Mouse (Mus musculus) lung, postnatal 0 days (tissue): Measurements from ENCODE around the gene Nmur1.

Source experiments
- CTCF ChIP-seq: IDR thresholded peaks from 2 replicates; pipeline ENCODE4 v1.5.1; 2016; ENCODE audit warnings: antibody characterized with exemption, mild to moderate bottlenecking
- EP300 ChIP-seq: IDR thresholded peaks from 2 replicates; pipeline ENCODE4 v1.6.1; 2016; ENCODE audit warnings: antibody characterized with exemption, mild to moderate bottlenecking, control low read depth

- TF ChIP-seq CTCF (no peak), EP300 (no peak)
Measured at GRCm38 (mm10) chr1:86345956-86346355, 80.1 kb downstream of the Nmur1 start.
